Mouse (Mus musculus) erythroblast, embryonic 14.5 days (primary cell): Measurements from ENCODE around the gene Astn1.

Experiments
- GATA1 ChIP-seq: IDR thresholded peaks from 2 replicates; pipeline ENCODE4 v1.6.1; 2012; ENCODE audit warnings: low read length, inconsistent platforms, mixed read lengths
- TAL1 ChIP-seq: IDR thresholded peaks from 3 replicates; pipeline ENCODE4 v1.6.1; 2012; ENCODE audit warnings: low read length, inconsistent platforms, mixed read lengths

- no peak for TF ChIP-seq GATA1
- TF ChIP-seq TAL1 = no peak
These were observed 377.3 kb downstream of the Astn1 start for GRCm38 (mm10) chr1:158739132-158739919.
